Mouse (Mus musculus) neural tube, embryonic 12.5 days (tissue): ENCODE measurements at regions not wholly inside any gene's neighbourhood (a gene's known extent, or its start where the extent isn't known, plus 50 kb on each side); places are given as distances from the start of the nearest gene placed in this dataset.

Source experiments
- ATAC-seq: fragments of 200-750 bp; cut with Nextera tagmentation; 2 replicates; pipeline ENCODE4 v1.8.0; 2017; ENCODE audit warnings: low read depth, mild to moderate bottlenecking, moderate TSS enrichment, moderate library complexity; ENCODE audit not compliant: low FRiP score
- H3K27ac ChIP-seq: fragments of 300-500 bp; sonication (generic); 2 replicates; pipeline ENCODE4 v1.5.1; 2016
- H3K27me3 ChIP-seq: fragments of 300-500 bp; sonication (generic); replicated peaks from 2 replicates; pipeline ENCODE4 v1.6.1; 2016; ENCODE audit warnings: mild to moderate bottlenecking
- H3K36me3 ChIP-seq: fragments of 300-500 bp; sonication (generic); 2 replicates; pipeline ENCODE4 v1.6.1; 2016; ENCODE audit warnings: mild to moderate bottlenecking
- H3K4me1 ChIP-seq: fragments of 300-500 bp; sonication (generic); 2 replicates; pipeline ENCODE4 v1.6.1; 2016
- H3K4me2 ChIP-seq: fragments of 300-500 bp; sonication (generic); replicated peaks from 2 replicates; pipeline ENCODE4 v1.6.1; 2016; ENCODE audit warnings: mild to moderate bottlenecking
- H3K4me3 ChIP-seq: fragments of 300-500 bp; sonication (generic); 2 replicates; pipeline ENCODE4 v1.5.1; 2016
- H3K9ac ChIP-seq: fragments of 300-500 bp; sonication (generic); 2 replicates; pipeline ENCODE4 v1.6.1; 2016; ENCODE audit warnings: mild to moderate bottlenecking
- H3K9me3 ChIP-seq: fragments of 300-500 bp; sonication (generic); 2 replicates; pipeline ENCODE4 v1.6.1; 2016; ENCODE audit warnings: mild to moderate bottlenecking
- WGBS: fragments of 180-500 bp; shearing (Covaris S2); methylation state at CpG from one replicate; pipeline ENCODE4 v1.1.7; 2016; 5-methylcytosine and 5-hydroxymethylcytosine counted together

DNA sequence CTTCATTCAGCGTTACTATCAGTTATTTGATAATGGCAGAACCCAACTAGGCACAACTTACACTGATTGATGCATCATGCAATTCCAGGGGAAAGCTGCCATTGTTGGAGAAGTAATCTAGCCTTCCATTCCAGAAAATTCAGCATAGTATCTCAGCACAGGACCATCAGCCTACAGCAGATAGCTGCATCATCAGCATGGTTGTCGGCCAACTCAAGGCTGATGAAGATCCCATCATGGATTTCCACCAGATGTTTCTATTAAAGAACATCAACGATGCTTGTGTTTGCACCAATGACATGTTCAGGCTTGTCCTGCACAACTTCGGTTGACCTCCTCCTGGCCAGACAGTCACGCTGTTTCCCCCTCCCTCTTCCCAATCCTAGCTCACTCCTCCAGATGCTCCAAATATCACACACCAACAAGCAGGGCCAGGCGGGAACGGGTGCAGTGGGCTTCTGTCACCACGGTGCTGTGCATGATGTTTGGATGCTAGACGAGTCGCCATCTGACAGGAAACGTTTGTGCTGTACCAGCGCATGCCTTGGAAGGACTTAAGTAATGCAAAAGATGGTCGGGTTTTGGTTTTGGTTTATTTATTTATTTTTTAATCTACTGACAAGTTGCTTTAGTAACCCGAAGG lies 204.5 kb upstream of the Krr1 start:
- H3K9me3 ChIP-seq = no peaks in the 10 kb centered on the region
- WGBS = 92% methylated on average over 14 of the region's 14 CpGs
- H3K27me3 ChIP-seq = no peaks in the 10 kb centered on the region
- H3K4me1 ChIP-seq = 0 out of 2 replicates have a peak, but pooled peaks cover 3% of the 10 kb centered on the region
- no peak overlapping the region for H3K9ac ChIP-seq
- H3K36me3 ChIP-seq = no peaks in the 10 kb centered on the region
- no peak overlapping the region for H3K4me3 ChIP-seq
- no peak overlapping the region for H3K4me2 ChIP-seq
- no peak overlapping the region for H3K27ac ChIP-seq
- no peak for ATAC-seq

DNA sequence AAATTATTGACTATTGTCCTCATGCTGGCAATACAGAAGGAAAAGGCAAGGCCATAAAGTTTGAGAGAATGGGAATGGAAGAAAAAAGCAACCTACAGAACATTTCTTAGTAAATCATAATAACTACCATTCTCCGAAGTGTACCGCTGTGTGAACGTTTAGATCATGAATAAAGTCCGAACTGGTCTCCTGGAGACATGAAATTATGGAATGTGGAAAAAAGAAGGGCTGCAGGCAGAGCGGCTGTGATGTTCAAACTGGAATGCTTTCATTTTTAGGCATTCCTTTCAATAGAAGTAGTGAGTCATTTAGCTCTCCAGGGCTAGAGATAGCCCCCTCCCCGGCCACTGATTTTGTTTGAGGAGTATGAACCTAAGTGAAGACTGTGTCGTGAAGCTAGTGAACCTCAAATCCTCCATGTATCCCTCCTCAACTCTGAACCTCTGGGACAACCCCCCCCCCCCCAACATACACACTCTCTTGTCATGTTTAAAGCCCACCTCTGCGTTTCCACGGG lies 202.9 kb upstream of the Krr1 start:
- H3K27me3 ChIP-seq = no peaks in the 10 kb centered on the region
- H3K9me3 ChIP-seq = no peaks in the 10 kb centered on the region
- 0 out of 2 replicates have a peak, but pooled peaks cover 3% of the 10 kb centered on the region for H3K4me1 ChIP-seq
- no peaks in the 10 kb centered on the region for H3K36me3 ChIP-seq
- no peak overlapping the region for H3K4me3 ChIP-seq
- H3K4me2 ChIP-seq = no peak overlapping the region
- H3K27ac ChIP-seq = no peak overlapping the region
- 78% methylated on average over 9 of the region's 9 CpGs for WGBS
- no peak for ATAC-seq
- H3K9ac ChIP-seq = no peak overlapping the region

DNA sequence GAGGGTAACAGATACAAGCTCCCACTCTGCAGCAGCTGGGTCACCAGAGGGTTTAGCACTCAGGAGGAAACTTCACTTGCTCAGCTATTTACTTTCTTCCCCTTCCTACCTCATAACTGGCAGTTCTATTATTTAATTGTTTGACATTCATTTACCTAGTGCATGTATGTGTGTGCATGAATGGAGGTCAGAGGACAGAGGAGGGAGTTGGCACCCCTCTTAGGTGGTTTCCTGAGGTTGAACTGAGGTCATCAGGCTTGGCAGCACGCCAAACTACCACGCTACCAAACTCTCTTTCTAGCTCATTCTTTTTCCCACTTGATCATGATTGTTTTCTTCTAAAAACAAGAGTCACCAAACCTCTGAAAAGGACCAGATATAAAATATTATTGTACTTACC lies 202.4 kb upstream of the Krr1 start:
- H3K9me3 ChIP-seq = no peaks in the 10 kb centered on the region
- no peaks in the 10 kb centered on the region for H3K27me3 ChIP-seq
- H3K4me1 ChIP-seq = 0 out of 2 replicates have a peak, but pooled peaks cover 3% of the 10 kb centered on the region
- ATAC-seq = no peak
- H3K4me3 ChIP-seq = no peak overlapping the region
- 70% methylated on average over 2 of the region's 2 CpGs for WGBS
- H3K4me2 ChIP-seq = no peak overlapping the region
- H3K36me3 ChIP-seq = no peaks in the 10 kb centered on the region
- H3K27ac ChIP-seq = no peak overlapping the region
- H3K9ac ChIP-seq = no peak overlapping the region

DNA sequence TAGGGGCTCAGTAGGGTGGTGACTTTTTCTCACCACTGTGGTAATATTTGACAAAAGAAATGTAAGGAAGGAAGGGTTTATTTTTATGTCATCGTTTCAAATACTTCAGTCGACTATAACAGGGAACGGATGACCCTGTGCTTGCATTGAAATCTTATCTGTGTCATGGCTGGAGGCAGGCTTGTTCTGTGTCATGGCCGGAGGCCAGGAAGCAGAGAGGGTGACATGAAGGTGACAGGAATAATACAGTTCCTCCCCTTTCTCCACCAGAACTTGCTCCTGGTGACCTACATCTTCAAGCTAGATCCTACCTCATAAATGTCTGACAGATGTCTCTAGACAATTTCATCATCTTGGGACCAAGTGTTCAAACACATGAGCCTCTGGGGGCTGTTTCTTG lies 201.5 kb upstream of the Krr1 start:
- Histone ChIP-seq H3K27me3 (no peaks in the 10 kb centered on the region), H3K36me3 (no peaks in the 10 kb centered on the region), H3K27ac (no peak overlapping the region), H3K4me2 (no peak overlapping the region), H3K4me1 (0 out of 2 replicates have a peak, but pooled peaks cover 3% of the 10 kb centered on the region), H3K4me3 (no peak overlapping the region), H3K9ac (no peak overlapping the region), H3K9me3 (no peaks in the 10 kb centered on the region)
- WGBS = 88% methylated on average over 4 of the region's 4 CpGs
- no peak for ATAC-seq

DNA sequence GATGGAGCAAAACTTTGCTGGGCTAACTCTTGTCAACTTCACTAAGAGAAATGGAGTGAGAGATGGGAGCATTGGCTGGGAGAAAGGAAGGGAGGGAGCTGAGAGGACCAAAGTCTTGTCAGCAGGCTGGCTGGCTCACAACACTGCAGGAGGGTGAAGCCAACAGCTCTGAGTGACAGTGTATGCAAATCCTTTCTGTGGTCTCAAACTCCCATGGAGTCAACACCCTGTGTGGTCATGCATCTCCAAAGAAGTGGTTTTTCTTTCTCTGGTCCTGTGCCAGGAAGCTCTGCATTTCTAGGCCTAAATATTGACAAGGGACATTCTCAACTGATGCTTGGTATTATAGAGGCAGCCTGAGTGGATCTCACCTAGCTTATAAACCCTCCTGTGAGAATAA lies 194.9 kb upstream of the Krr1 start:
- Histone ChIP-seq H3K27me3 (no peaks in the 10 kb centered on the region), H3K4me3 (no peak overlapping the region), H3K27ac (no peak overlapping the region), H3K36me3 (no peaks in the 10 kb centered on the region), H3K9ac (no peak overlapping the region), H3K9me3 (no peaks in the 10 kb centered on the region), H3K4me1 (no peaks in the 10 kb centered on the region), H3K4me2 (no peak overlapping the region)
- no peak for ATAC-seq

DNA sequence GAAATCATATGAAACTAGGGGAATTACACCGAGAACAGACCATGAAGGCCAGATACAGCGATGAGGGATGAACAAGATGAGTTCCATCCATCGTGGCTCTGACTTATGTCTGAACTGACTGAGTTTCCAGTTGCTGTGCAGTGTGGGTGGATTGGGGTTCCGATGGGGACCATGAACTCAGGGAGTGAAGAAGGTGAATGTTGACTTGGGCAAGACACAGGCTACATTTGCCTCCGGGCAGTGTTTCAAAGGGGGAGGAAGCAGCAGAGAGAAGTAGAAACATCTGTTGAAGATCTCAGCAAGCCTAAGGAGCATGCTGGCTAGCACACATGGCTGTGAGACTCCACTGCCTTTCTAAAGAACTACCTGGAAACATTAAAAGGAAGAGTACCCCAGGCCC lies 194.4 kb upstream of the Krr1 start:
- Histone ChIP-seq H3K27me3 (no peaks in the 10 kb centered on the region), H3K36me3 (no peaks in the 10 kb centered on the region), H3K27ac (no peak overlapping the region), H3K9me3 (no peaks in the 10 kb centered on the region), H3K9ac (no peak overlapping the region), H3K4me2 (no peak overlapping the region), H3K4me3 (no peak overlapping the region), H3K4me1 (no peaks in the 10 kb centered on the region)
- no peak for ATAC-seq
- WGBS = 88% methylated on average over 5 of the region's 5 CpGs

DNA sequence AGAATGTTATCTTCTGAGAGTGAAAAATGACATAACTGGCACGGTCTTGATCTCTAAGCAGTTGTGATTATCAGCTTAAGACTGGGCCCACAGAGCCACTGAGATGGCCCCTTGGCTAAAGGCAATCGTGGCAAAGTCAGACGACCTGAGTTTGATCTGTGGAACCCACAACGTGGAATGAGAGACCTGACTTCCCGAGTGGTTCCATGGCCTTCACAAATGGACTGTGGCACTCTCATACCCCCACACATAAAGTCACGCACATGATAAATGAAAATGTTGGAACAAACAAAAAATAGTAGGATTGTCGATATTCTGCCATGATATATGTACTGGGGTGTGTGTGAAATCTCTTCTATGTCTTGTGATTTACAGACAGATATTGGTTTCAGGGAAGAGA lies 192.5 kb upstream of the Krr1 start:
- Histone ChIP-seq H3K4me1 (peaks cover 8% of the 10 kb centered on the region; the same call in 1 of the 2 replicates), H3K9me3 (no peaks in the 10 kb centered on the region), H3K4me3 (no peak overlapping the region), H3K4me2 (no peak overlapping the region), H3K9ac (no peak overlapping the region), H3K27ac (no peak overlapping the region), H3K36me3 (no peaks in the 10 kb centered on the region), H3K27me3 (no peaks in the 10 kb centered on the region)
- no peak for ATAC-seq
- 94% methylated on average over 7 of the region's 7 CpGs for WGBS

DNA sequence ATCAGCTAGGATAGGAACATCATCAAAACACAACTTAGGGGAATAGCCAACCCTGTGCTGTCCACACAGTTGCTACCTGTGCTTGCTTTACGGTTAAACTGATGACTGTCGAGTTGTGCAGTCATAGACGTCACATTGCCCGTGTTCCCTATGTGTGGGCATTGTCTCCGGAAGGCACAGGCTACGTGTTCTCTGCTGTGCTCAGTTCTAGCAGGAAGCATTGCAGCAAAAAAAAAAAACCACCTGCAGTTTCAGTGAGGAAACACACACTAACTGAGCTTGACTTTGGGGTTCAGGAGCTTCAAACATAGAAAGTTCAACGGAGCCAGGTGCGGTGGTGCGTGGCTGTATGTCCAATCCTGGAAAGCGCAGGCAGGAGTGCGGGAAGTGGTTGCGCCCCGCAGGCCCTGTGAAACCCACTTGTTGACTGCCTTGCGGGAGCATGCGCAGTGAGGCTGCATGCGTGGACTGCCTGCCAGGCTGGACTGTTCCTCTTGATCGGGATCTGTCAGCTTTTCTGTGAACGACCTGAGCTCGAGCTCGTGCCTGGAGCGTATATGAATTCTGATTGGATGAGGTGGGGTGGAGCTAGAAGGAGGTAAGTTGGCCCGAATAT lies 190.2 kb upstream of the Krr1 start:
- WGBS = 88% methylated on average over 22 of the region's 22 CpGs
- H3K27me3 ChIP-seq = no peaks in the 10 kb centered on the region
- H3K27ac ChIP-seq = no peak overlapping the region
- H3K4me3 ChIP-seq = no peak overlapping the region
- H3K9me3 ChIP-seq = no peaks in the 10 kb centered on the region
- H3K4me1 ChIP-seq = peaks cover 8% of the 10 kb centered on the region; the same call in 1 of the 2 replicates
- no peak for ATAC-seq
- no peaks in the 10 kb centered on the region for H3K36me3 ChIP-seq
- no peak overlapping the region for H3K4me2 ChIP-seq
- H3K9ac ChIP-seq = no peak overlapping the region

DNA sequence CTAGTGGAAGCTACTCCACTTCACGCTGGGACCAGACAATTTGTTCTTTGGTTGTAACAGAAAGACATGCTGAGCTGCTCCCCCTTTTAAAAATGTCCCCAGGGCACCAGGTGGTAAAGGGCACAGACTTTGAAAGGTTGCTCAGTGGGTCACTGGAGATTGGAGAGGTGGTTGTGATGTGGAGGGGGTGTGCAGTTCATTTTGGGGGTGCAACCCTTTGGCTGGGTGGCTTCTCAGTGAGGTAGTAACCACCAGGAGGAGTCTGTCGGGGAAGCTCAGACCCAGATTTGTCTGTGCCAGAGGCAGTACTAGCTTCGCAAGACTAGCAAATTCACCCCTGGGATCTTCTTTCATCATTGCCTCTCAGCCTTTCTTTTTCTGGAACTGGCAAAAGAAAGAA lies 189.0 kb upstream of the Krr1 start:
- Histone ChIP-seq H3K4me2 (no peak overlapping the region), H3K27me3 (no peaks in the 10 kb centered on the region), H3K9ac (no peak overlapping the region), H3K4me1 (peaks cover 8% of the 10 kb centered on the region; the same call in 1 of the 2 replicates), H3K27ac (no peak overlapping the region), H3K4me3 (no peak overlapping the region), H3K36me3 (no peaks in the 10 kb centered on the region), H3K9me3 (no peaks in the 10 kb centered on the region)
- no peak for ATAC-seq
- WGBS = 55% methylated on average over 3 of the region's 3 CpGs

DNA sequence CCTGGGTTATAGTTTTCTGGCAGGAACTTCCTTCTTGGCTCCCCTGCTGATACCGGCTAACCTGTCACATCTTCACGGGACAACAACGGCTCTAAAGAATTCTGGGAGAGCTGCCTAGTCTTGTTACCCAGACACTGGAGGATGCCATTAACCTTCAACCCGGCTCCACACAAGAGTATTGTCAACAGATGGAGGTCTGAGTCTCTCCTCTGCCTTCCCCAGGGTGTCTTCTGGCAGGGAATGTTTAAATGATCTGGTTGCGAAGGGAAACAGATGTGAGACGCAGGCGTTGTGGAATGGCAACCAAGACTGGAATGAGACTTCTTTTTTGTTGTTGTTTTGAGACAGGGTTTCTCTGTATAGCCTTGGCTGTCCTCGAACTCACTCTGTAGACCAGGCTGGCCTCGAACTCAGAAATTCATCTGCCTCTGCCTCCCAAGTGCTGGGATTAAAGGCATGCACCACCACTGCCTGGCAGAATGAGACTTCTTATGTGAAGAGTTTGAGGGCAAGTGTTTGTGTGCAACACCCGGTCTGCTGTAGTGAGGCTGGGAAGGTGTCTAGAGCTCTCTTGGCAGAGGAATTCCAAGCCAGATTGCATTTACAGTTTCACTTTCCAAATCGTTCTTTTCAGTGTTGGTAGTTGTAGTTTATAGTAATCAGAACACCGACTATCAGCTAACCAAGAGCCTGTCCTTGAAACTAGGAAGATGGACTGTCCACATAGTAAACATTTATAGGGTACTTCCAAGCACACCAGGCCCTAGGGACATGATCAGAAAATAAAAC lies 188.2 kb upstream of the Krr1 start:
- H3K9ac ChIP-seq = no peak overlapping the region
- no peaks in the 10 kb centered on the region for H3K27me3 ChIP-seq
- peaks cover 8% of the 10 kb centered on the region; the same call in 1 of the 2 replicates for H3K4me1 ChIP-seq
- no peak for ATAC-seq
- no peak overlapping the region for H3K4me3 ChIP-seq
- no peak overlapping the region for H3K4me2 ChIP-seq
- 68% methylated on average over 12 of the region's 12 CpGs for whole genome bisulfite sequencing
- H3K27ac ChIP-seq = no peak overlapping the region
- H3K9me3 ChIP-seq = no peaks in the 10 kb centered on the region
- H3K36me3 ChIP-seq = no peaks in the 10 kb centered on the region

DNA sequence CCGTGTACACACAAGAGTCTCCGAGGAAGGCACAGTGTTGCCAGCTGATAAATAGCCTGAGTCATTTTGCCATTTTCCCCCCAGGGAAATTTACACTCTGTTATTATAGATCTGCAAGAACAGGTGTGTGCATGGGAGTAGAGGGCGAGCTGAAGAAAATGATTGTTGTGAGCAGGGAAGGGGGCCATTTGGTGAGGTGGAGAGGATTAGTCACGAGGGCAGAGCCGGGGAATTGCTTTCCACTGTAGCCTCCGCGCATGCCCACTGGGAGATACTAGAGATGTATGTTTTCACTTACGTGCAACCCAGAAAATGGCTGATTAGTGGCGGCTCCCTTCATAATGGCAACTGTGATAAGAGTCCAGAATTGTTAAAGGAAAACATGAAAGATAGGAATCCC lies 185.3 kb upstream of the Krr1 start:
- no peak for ATAC-seq
- Histone ChIP-seq H3K9ac (no peak overlapping the region), H3K27me3 (no peaks in the 10 kb centered on the region), H3K36me3 (no peaks in the 10 kb centered on the region), H3K9me3 (no peaks in the 10 kb centered on the region), H3K4me2 (no peak overlapping the region), H3K4me3 (no peak overlapping the region), H3K4me1 (peaks cover 8% of the 10 kb centered on the region; the same call in 1 of the 2 replicates), H3K27ac (no peak overlapping the region)
- WGBS = 65% methylated on average over 9 of the region's 9 CpGs

DNA sequence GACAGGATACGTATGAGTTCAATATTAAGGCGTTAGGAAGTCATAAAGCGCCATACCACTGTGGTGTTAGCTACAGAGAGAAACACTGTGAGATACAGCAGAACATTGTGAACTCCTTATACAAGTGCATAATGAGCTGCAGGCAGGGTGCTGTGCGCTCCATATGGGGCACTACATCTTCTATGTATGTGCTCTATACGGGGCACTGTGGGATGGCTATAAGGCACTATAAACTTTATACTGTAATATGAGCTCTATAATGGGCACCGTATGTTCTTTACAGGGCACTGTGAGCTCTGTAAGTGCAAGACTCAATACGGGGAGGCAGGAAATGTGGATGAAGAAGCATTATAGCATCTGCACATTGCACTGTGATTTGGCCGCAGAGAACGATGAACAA lies 183.2 kb upstream of the Krr1 start:
- no peaks in the 10 kb centered on the region for H3K36me3 ChIP-seq
- no peak for ATAC-seq
- 90% methylated on average over 9 of the region's 9 CpGs for WGBS
- no peak overlapping the region for H3K4me3 ChIP-seq
- H3K27me3 ChIP-seq = no peaks in the 10 kb centered on the region
- H3K9ac ChIP-seq = no peak overlapping the region
- H3K9me3 ChIP-seq = no peaks in the 10 kb centered on the region
- no peak overlapping the region for H3K4me2 ChIP-seq
- H3K27ac ChIP-seq = no peak overlapping the region
- H3K4me1 ChIP-seq = no peaks in the 10 kb centered on the region
